Mouse (Mus musculus): ENCODE measurements at regions not wholly inside any gene's neighbourhood (a gene's known extent, or its start where the extent isn't known, plus 50 kb on each side); places are given as distances from the start of the nearest gene placed in this dataset.

DNA sequence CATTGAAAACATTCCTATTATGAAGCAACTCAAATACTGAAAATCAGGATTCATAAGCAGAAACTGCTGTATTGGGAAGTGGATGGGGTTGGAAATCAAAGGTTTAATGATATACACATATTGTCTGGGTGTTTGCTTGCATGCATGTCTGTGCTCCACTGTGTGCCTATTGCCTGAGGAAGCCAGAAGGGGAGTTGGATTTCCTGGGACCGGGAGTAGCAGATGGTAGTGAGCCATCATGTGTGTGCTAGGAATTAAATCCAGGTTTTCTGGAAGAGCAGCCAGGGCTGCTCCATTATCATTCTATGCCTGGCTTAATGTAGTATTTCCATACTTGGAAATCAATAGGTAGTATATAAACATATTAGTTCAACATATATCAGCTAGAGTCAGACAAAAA, 271.0 kb upstream of the Marcks start:
- 54% methylated on average over 1 of the region's 1 CpGs for WGBS
- Histone ChIP-seq H3K9me3 (no peaks in the 10 kb centered on the region), H3K4me3 (no peak overlapping the region), H3K36me3 (no peaks in the 10 kb centered on the region), H3K27me3 (no peaks in the 10 kb centered on the region), H3K9ac (no peak overlapping the region), H3K4me1 (replicated peaks) (no peaks in the 10 kb centered on the region), H3K4me2 (no peak overlapping the region), H3K27ac (replicated peaks) (no peak overlapping the region)
- no peak for ATAC-seq (ENCODE audit: low read depth)

DNA sequence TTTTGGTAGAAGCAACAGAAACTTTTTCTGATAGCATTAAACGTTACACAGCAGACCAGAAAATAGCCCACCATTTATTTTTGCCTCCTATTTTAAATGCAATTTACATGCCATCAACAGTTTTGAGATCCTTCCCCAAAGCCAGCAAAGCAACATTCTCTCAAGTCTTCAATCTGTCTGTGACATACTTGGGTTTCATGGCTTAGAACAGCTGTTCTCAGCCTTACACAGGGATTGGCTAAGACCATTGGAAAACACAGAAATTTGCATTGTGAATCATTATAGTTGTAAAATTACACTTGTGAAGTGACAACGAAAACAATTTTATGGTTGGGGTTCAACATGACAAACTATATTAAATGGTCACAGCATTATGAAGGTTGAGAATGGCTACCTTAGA, 268.8 kb upstream of the Marcks start:
- no peaks in the 10 kb centered on the region for H3K36me3 ChIP-seq

DNA sequence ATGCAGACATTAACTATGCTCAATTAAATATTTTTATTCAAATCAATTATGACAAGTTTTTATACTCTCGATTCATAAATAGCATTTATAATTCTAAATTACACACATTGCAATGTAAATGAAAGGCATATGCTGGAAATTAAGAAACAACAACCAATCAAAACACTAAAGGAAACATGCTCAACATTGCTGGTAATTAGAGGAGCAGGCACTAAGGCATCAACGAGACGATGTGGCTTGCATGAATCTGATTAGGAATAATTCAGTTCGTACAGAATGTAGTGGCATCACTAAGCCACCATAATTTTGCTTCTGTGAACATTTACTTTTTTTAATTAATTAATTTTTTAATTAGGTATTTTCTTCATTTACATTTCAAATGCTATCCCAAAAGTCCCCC, 266.2 kb upstream of the Marcks start:
- Histone ChIP-seq H3K36me3 (no peaks in the 10 kb centered on the region), H3K9me3 (no peaks in the 10 kb centered on the region), H3K9ac (no peak overlapping the region), H3K4me1 (replicated peaks) (peaks cover 14% of the 10 kb centered on the region), H3K27ac (replicated peaks) (no peak overlapping the region), H3K4me3 (no peak overlapping the region), H3K4me2 (no peak overlapping the region), H3K27me3 (no peaks in the 10 kb centered on the region)
- WGBS, result 79% methylated on average over 4 of the region's 4 CpGs
- no peak for ATAC-seq (ENCODE audit: low read depth)

More for the DNA sequence above, 268.8 kb upstream of the Marcks start:
- Histone ChIP-seq H3K27ac (replicated peaks) (no peak overlapping the region), H3K4me2 (no peak overlapping the region), H3K4me1 (replicated peaks) (no peaks in the 10 kb centered on the region), H3K27me3 (no peaks in the 10 kb centered on the region), H3K9ac (no peak overlapping the region), H3K4me3 (no peak overlapping the region), H3K9me3 (no peaks in the 10 kb centered on the region)
- WGBS, result 94% methylated on average over 2 of the region's 2 CpGs
- ATAC-seq (ENCODE audit: low read depth), result no peak

DNA sequence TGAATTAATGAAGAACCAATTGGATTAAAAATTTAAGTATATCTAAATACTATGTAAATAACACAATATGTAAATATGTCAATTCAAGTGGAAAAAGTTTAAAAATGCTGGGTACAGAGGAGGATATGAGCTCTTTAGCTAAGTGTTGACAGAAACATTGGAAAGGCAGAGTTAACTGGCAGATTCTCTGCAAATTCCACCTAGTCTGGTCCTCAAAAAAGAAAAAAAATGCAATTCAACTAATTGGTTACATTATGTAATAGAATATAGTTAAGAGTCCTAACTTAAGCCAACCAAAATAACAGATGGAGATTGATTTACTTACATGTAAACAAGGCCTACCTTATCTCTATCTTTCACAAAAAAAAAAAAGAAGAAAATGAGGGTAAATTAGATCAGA, 265.7 kb upstream of the Marcks start:
- H3K36me3 ChIP-seq, result no peaks in the 10 kb centered on the region
- peaks cover 14% of the 10 kb centered on the region for H3K4me1 ChIP-seq (replicated peaks)
- H3K27ac ChIP-seq (replicated peaks), result no peak overlapping the region
- H3K27me3 ChIP-seq, result no peaks in the 10 kb centered on the region
- no peak for ATAC-seq (ENCODE audit: low read depth)
- H3K4me2 ChIP-seq, result no peak overlapping the region
- no peak overlapping the region for H3K9ac ChIP-seq
- no peaks in the 10 kb centered on the region for H3K9me3 ChIP-seq
- no peak overlapping the region for H3K4me3 ChIP-seq

DNA sequence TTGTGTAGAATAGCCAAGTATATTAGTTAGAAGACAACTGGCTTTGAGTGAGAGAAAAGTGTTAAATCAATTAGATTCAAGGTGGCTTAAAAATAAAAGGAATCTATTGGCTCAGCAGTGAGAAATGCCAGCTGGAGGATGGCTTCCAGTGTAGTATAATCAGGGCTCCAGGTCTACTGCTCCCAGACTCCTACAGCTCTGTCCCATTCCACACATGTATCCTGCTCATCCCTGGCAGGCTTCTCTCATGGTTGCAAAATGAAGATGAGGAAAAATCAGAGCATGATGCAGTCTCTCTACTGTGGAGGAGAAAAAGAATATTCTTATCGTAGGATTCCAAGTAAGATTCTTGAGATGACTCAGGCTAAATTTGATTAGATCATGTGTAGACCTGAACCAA, 263.7 kb upstream of the Marcks start:
- 94% methylated on average over 1 of the region's 1 CpGs for WGBS
- no peaks in the 10 kb centered on the region for H3K9me3 ChIP-seq
- ATAC-seq (ENCODE audit: low read depth), result no peak
- no peaks in the 10 kb centered on the region for H3K36me3 ChIP-seq
- no peaks in the 10 kb centered on the region for H3K27me3 ChIP-seq
- no peak overlapping the region for H3K9ac ChIP-seq
- H3K4me1 ChIP-seq (replicated peaks), result peaks cover 18% of the 10 kb centered on the region
- no peak overlapping the region for H3K4me2 ChIP-seq
- H3K27ac ChIP-seq (replicated peaks), result no peak overlapping the region
- H3K4me3 ChIP-seq, result no peak overlapping the region

DNA sequence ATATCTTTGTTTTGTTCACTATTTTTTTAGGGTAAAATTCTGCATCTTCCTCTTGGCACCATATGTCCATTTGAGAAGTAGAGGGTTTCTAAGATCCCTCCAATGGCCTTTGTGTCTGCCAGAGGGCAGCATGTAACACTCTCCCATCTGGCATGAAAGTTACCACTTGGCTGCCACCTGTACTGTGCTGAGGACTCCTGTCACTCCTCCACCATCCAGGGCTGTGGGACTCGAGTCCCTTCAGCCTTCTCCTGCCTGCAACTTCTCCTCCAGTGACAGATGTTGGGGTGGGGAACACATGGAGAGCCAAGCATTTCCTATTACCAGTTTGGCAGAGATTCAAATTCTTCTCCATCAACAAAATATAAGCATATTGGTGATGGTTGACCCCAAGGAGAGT, 262.3 kb upstream of the Marcks start:
- no peak overlapping the region for H3K27ac ChIP-seq (replicated peaks)
- no peak for ATAC-seq (ENCODE audit: low read depth)
- H3K9ac ChIP-seq, result no peak overlapping the region

DNA sequence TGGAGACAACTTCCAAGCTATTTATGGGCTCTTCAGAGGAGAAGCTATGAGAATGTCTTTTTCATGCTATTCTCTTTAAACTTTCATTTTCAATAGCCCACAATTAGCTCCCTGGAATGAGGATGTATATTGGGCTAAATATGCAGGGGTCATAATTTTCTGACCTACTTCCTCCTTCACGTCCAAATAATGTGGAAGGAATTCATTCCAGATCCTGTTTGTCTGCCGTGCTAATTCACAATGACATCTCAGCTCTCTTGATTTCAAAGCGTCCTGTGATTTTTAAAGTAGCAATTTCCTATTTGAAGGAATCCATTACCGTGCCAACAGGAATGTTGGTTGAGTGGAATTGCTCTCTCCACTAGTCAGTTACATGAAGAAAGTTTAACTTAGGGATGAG, 261.7 kb upstream of the Marcks start:
- Histone ChIP-seq H3K9me3 (no peaks in the 10 kb centered on the region), H3K4me3 (no peak overlapping the region), H3K4me1 (replicated peaks) (peaks cover 26% of the 10 kb centered on the region), H3K9ac (no peak overlapping the region), H3K27ac (replicated peaks) (0 out of 2 replicates have a peak overlapping the region, but pooled peaks have one; percentile 23), H3K36me3 (no peaks in the 10 kb centered on the region), H3K27me3 (no peaks in the 10 kb centered on the region), H3K4me2 (peak overlapping the region; percentile 21; the same call in 1 of the 2 replicates)
- no peak for ATAC-seq (ENCODE audit: low read depth)
- WGBS, result 11% methylated on average over 4 of the region's 4 CpGs

More for the DNA sequence above, 262.3 kb upstream of the Marcks start:
- Histone ChIP-seq H3K4me3 (no peak overlapping the region), H3K36me3 (no peaks in the 10 kb centered on the region), H3K9me3 (no peaks in the 10 kb centered on the region), H3K4me1 (replicated peaks) (peaks cover 26% of the 10 kb centered on the region), H3K4me2 (no peak overlapping the region), H3K27me3 (no peaks in the 10 kb centered on the region)
- WGBS, result 48% methylated on average over 1 of the region's 1 CpGs

DNA sequence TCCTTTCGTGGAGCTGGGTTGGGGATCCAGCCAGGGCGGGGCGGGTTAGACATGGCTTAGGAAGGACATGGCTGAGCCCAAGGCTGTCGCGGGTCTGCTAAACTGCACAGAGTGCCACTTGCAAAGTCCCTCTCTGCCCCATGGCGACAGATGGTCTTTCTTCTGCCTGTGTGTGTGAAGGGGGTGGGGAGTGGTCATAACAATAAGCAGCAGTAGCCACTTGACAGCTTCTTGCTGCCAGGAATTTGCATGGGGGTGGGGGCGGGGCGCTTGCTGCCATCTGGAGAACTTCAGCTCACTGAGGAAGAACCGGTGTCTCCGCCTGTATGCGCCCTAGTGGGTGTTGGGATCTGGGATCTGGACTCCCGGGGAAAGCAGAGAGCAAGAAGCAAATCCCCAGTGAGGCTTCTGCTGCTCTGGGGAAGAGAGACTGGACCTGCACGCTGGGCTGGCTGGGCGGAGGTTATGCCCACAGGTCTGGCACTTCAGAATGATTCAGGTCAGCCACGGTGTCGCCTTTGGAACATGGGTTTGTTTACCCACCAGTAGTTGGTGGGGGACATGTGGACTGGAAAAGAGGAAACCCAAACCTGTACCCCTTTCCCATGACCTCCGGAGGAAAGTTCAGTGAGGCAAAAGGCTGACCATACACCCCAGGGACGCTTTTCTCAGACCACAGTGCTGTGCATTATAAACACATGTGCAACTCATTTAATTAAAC, 258.7 kb upstream of the Marcks start:
- Histone ChIP-seq H3K36me3 (no peaks in the 10 kb centered on the region), H3K9ac (peak overlapping the region; percentile 63), H3K27ac (replicated peaks) (peak overlapping the region; percentile 83), H3K9me3 (no peaks in the 10 kb centered on the region), H3K4me2 (peak overlapping the region; percentile 63), H3K27me3 (no peaks in the 10 kb centered on the region), H3K4me3 (peak overlapping the region; percentile 27), H3K4me1 (replicated peaks) (peaks cover 26% of the 10 kb centered on the region)
- peak; percentile 94 for ATAC-seq (ENCODE audit: low read depth)
- 2% methylated on average over 18 of the region's 18 CpGs for WGBS

DNA sequence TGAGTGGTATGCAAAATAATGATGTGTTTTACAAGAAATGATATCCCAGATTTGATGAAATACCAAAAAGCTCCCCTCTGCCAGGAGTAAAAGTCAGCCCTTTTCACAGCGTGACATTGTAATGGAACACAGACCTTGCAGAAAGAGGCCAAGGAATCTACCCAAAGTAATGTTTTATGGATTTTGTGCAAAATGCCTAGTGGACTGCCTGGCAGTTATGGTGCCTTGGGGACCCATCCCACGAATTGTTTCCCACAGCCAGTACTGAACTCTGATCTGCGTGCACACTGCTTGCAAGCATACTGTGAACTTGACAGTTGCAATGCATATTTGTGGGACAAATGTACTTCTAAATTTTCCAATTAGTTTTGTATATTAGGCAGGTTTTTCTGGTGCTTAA, 251.3 kb upstream of the Marcks start:
- Histone ChIP-seq H3K27ac (replicated peaks) (no peak overlapping the region), H3K9me3 (no peaks in the 10 kb centered on the region), H3K36me3 (no peaks in the 10 kb centered on the region), H3K9ac (no peak overlapping the region), H3K4me2 (no peak overlapping the region), H3K4me3 (no peak overlapping the region), H3K27me3 (no peaks in the 10 kb centered on the region), H3K4me1 (replicated peaks) (peaks cover 3% of the 10 kb centered on the region)
- ATAC-seq (ENCODE audit: low read depth), result no peak
- WGBS, result 28% methylated on average over 3 of the region's 3 CpGs

DNA sequence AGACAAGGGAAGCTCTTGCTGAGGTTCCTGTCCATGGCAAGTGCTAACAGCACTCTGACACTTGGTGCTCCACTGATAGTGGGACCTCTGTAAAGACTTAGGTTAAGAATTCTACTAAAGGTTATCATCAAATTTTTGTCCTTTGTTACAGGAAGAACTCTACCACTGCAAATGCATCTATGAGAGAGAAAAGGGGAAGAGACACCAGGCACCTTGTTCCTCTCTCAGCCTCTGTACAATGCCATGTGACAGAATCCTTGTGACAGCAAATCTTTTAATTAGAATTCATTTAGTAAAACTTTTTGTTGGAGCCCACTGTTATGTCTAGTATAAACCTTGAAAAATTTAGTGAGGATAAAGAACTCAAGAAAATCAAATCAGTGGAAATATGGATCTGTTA, 247.5 kb upstream of the Marcks start:
- ATAC-seq (ENCODE audit: low read depth), result no peak
- Histone ChIP-seq H3K27ac (replicated peaks) (no peak overlapping the region), H3K9ac (no peak overlapping the region), H3K4me3 (no peak overlapping the region), H3K9me3 (no peaks in the 10 kb centered on the region), H3K27me3 (no peaks in the 10 kb centered on the region), H3K4me2 (no peak overlapping the region), H3K4me1 (replicated peaks) (peaks cover 3% of the 10 kb centered on the region), H3K36me3 (no peaks in the 10 kb centered on the region)

DNA sequence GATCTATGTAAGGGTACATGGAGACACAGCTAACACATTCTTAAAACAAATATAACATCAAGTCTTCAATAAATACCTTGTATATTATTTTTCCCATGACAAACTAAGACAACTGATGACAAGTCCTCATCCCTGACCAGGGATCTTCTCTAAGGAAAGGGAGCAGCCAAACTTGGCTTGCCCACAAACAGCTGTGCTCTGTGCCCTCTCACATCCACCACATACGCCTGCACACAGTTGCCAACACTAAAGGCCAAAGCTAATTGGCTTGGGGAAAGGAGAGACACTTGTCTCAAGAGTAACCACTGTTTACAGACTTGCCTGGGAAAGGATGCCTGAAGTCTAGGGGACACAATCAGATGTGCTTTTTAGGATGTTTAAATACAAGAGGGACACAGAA, 241.3 kb upstream of the Marcks start:
- no peak for ATAC-seq (ENCODE audit: low read depth)
- Histone ChIP-seq H3K27me3 (no peaks in the 10 kb centered on the region), H3K4me2 (no peak overlapping the region), H3K9ac (no peak overlapping the region), H3K4me3 (no peak overlapping the region), H3K36me3 (no peaks in the 10 kb centered on the region), H3K9me3 (no peaks in the 10 kb centered on the region), H3K4me1 (replicated peaks) (peaks cover 14% of the 10 kb centered on the region), H3K27ac (replicated peaks) (0 out of 2 replicates have a peak overlapping the region, but pooled peaks have one; percentile 1)
- 63% methylated on average over 1 of the region's 1 CpGs for WGBS

DNA sequence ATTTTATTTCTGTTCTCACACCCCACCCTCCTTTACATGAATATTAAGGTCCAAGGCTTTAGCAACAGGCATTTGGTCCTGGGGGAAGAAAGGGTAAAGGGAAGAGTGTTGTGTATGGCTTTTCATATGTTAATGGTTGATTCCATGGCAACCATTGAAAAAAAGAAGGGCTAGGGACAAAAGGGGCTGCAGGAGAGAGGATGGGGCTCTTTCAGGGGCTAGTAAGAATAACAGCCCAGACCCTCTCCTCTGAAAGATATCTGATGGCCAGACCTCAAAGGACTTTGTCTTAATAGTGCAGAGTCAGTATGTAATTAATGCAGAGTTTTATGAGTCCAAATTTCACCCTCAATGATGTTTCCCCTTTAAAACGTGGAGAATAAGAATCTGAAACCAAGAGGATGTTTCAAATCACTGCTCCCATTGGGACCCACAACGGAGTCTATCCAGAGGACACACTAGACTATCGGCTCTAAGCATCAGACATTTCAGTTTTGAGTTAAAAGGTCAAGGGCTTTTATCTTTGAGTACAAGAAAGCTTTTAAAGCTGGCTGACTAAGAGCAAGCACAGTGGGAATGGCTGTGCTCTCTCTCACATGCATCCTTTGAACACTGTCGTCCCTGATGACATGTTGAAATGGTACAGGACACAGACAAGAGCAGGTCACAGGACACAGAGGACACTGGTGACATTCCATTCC, 239.4 kb upstream of the Marcks start:
- Histone ChIP-seq H3K9me3 (no peaks in the 10 kb centered on the region), H3K36me3 (no peaks in the 10 kb centered on the region), H3K4me3 (no peak overlapping the region), H3K27me3 (no peaks in the 10 kb centered on the region), H3K4me1 (replicated peaks) (peaks cover 14% of the 10 kb centered on the region), H3K27ac (replicated peaks) (peak overlapping the region; percentile 80), H3K9ac (no peak overlapping the region), H3K4me2 (peak overlapping the region; percentile 20; the same call in 1 of the 2 replicates)
- WGBS, result 2% methylated on average over 4 of the region's 4 CpGs
- peak; percentile 95 for ATAC-seq (ENCODE audit: low read depth)
